Mouse (Mus musculus): Measurements from ENCODE around the gene 4930467E23Rik. TPM values are rescaled to one million over a fixed set of nuclear protein-coding genes. Genes with fewer than 3 reads are reported as not detected.
"Not testable (repeated sequence)": the region's sequence is repeated elsewhere in the genome, so short reads cannot be mapped to it uniquely, and the experiment has no call there.

Gene 4930467E23Rik
- polyA plus RNA-seq, 1 experiment from 2014 or later = not detected

- not testable (repeated sequence) for H3K27me3 ChIP-seq; H3K4me2 ChIP-seq; H3K27ac ChIP-seq; H3K36me3 ChIP-seq; H3K4me1 ChIP-seq; H3K4me3 ChIP-seq; H3K9ac ChIP-seq; ATAC-seq (ENCODE audit: insufficient number of reproducible peaks, low FRiP score, low TSS enrichment, low read depth); H3K9me3 ChIP-seq
Observed at GRCm38 (mm10) chr8:19776311-19776710, 46.9 kb downstream of the 4930467E23Rik start.

DNA sequence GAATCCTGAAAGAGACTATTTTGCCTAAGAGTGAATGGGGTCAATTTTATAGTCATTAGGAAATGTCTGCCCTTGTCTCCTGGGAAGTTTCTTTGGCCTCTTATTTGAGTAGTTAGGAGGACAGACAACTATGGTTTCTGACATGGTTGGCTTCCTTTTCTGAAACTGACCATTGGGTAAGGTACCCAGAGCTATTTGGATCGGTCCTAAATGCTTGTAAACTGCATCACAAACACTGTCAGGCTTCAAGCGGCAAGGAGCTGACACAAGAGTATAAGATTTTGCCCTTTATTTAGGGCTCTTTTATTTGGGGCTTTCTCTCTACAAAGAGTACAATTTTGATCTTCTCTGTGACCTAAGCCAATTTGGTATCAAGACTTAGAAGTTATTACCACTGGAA is 48.1 kb downstream of the 4930467E23Rik start:
- not testable (repeated sequence) for H3K4me3 ChIP-seq; ATAC-seq (ENCODE audit: insufficient number of reproducible peaks, low FRiP score, low TSS enrichment, low read depth); H3K27ac ChIP-seq; H3K4me2 ChIP-seq; H3K9ac ChIP-seq; H3K27me3 ChIP-seq; H3K9me3 ChIP-seq; H3K4me1 ChIP-seq; H3K36me3 ChIP-seq
- 45% methylated on average over 2 of the region's 2 CpGs for WGBS

- H3K4me1 ChIP-seq; H3K27me3 ChIP-seq; H3K4me3 ChIP-seq; H3K27ac ChIP-seq; H3K36me3 ChIP-seq; H3K9me3 ChIP-seq; ATAC-seq (ENCODE audit: insufficient number of reproducible peaks, low FRiP score, low TSS enrichment, low read depth); H3K4me2 ChIP-seq; H3K9ac ChIP-seq: not testable (repeated sequence)
- WGBS = 50% methylated on average over 1 of the region's 1 CpGs
Observed at GRCm38 (mm10) chr8:19778126-19778525, 48.8 kb downstream of the 4930467E23Rik start.

- not testable (repeated sequence) for H3K27ac ChIP-seq; H3K4me3 ChIP-seq; H3K9ac ChIP-seq; H3K4me1 ChIP-seq; H3K36me3 ChIP-seq; H3K4me2 ChIP-seq; ATAC-seq (ENCODE audit: insufficient number of reproducible peaks, low FRiP score, low TSS enrichment, low read depth); H3K9me3 ChIP-seq; H3K27me3 ChIP-seq
- 90% methylated on average over 8 of the region's 8 CpGs for WGBS
Observed at GRCm38 (mm10) chr8:19778891-19779290, 49.5 kb downstream of the 4930467E23Rik start.

- H3K4me2 ChIP-seq; H3K9me3 ChIP-seq; H3K27me3 ChIP-seq; H3K27ac ChIP-seq; H3K4me3 ChIP-seq; ATAC-seq (ENCODE audit: insufficient number of reproducible peaks, low FRiP score, low TSS enrichment, low read depth); H3K4me1 ChIP-seq; H3K36me3 ChIP-seq; H3K9ac ChIP-seq: not testable (repeated sequence)
- WGBS = 91% methylated on average over 4 of the region's 4 CpGs
Observed at GRCm38 (mm10) chr8:19780212-19780611, 50.8 kb downstream of the 4930467E23Rik start.

DNA sequence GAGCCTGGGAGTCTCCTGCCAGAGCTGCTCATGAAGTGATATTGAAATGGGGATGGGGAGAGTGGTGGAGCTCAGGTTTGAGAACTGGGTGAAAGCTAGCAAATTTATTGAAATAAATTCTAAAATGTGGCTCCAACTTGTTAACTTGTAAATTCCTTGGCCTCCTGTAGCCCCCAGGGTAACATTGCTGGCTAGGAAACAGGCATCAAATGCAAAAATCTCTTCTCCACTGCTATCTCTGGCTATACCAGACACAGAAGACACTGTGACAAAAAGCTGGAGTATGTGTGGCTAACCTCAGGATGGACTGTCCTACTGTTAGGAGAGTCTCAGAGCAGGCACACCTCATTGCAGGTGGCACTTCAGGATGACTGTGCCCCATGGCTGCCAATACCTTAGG is 51.3 kb downstream of the 4930467E23Rik start:
- H3K27me3 ChIP-seq; H3K4me3 ChIP-seq; ATAC-seq (ENCODE audit: insufficient number of reproducible peaks, low FRiP score, low TSS enrichment, low read depth); H3K9ac ChIP-seq; H3K4me1 ChIP-seq; H3K9me3 ChIP-seq; H3K4me2 ChIP-seq; H3K36me3 ChIP-seq; H3K27ac ChIP-seq: not testable (repeated sequence)

- not testable (repeated sequence) for H3K9ac ChIP-seq; H3K4me2 ChIP-seq; H3K36me3 ChIP-seq; H3K4me3 ChIP-seq; H3K4me1 ChIP-seq; H3K27ac ChIP-seq; ATAC-seq (ENCODE audit: insufficient number of reproducible peaks, low FRiP score, low TSS enrichment, low read depth); H3K9me3 ChIP-seq; H3K27me3 ChIP-seq
- 85% methylated on average over 5 of the region's 5 CpGs for WGBS
Observed at GRCm38 (mm10) chr8:19781328-19782114, 52.1 kb downstream of the 4930467E23Rik start.

- not testable (repeated sequence) for H3K36me3 ChIP-seq; ATAC-seq (ENCODE audit: insufficient number of reproducible peaks, low FRiP score, low TSS enrichment, low read depth); H3K4me2 ChIP-seq; H3K4me1 ChIP-seq; H3K4me3 ChIP-seq; H3K27ac ChIP-seq; H3K9ac ChIP-seq; H3K27me3 ChIP-seq; H3K9me3 ChIP-seq
- WGBS = 79% methylated on average over 3 of the region's 3 CpGs
Observed at GRCm38 (mm10) chr8:19782736-19783135, 53.4 kb downstream of the 4930467E23Rik start.

DNA sequence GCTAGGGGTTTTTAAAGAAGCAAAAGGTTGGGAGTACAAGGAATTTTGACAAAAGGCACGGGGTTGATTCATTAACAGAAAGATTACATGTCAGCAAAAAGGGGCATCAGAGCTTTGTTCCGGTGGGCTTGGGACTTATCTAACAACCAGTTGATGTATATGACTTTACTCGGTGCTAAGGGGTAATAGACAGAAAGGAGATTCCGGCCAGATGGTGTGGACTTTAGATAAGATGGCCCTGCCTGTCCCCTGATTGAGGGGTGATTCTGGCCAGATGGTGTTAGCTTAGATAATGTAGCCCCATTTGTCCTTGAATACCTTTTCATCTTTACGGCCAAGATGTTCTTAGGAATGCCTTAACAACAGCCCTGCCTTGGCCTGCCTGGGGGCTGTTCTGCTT is 54.5 kb downstream of the 4930467E23Rik start:
- H3K27me3 ChIP-seq; ATAC-seq (ENCODE audit: insufficient number of reproducible peaks, low FRiP score, low TSS enrichment, low read depth); H3K4me2 ChIP-seq; H3K4me3 ChIP-seq; H3K36me3 ChIP-seq; H3K9me3 ChIP-seq; H3K4me1 ChIP-seq; H3K9ac ChIP-seq; H3K27ac ChIP-seq: not testable (repeated sequence)
- WGBS = 91% methylated on average over 2 of the region's 5 CpGs

DNA sequence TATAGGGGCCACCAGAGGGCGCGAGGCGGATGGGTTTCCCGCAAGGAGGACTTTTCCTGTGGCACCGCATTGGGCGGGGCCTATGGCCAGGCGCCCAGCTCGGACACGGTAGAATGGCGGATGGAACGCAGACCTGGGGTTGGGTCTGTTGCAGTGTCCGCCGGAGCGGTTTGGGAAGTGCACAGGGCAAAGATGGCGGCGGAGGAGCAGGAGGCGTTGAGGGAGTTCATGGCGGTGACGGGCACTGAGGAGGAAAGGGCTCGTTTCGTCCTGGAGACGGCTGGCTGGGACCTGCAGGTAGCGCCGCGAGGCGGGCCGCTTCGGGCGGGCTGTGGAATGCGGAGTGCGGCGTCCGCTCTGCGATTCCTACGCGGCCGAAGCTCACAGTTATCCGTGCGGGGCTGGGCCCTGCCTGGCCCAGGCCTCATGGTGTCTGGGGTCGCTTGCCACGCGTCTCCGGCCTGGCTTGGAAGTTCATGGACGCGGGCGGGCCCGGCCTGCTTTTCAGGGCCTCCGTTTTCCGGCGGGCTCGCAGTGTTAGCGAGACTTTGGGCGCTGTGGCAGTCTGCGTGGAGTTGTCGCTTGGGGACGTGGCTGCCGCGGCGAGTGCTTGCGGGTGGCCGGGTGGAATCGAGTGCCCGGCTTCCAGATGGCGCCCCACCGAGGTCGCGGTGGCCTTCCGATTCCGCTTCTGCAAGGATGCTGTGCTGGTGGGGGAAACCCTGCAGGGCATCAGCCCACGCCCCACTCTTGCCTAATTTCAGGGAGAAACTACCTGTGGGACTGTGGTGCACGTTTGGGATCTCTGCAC is 55.4 kb downstream of the 4930467E23Rik start:
- H3K36me3 ChIP-seq, H3K4me1 ChIP-seq, H3K27me3 ChIP-seq, H3K9me3 ChIP-seq: not testable (repeated sequence)
- Histone ChIP-seq H3K9ac (peak overlapping the region; percentile 87), H3K27ac (peak overlapping the region; percentile 88), H3K4me2 (peak overlapping the region; percentile 42), H3K4me3 (peak overlapping the region; percentile 57)
- 16% methylated on average over 71 of the region's 71 CpGs for WGBS
- peak; percentile 100 for ATAC-seq (ENCODE audit: insufficient number of reproducible peaks, low FRiP score, low TSS enrichment, low read depth)

DNA sequence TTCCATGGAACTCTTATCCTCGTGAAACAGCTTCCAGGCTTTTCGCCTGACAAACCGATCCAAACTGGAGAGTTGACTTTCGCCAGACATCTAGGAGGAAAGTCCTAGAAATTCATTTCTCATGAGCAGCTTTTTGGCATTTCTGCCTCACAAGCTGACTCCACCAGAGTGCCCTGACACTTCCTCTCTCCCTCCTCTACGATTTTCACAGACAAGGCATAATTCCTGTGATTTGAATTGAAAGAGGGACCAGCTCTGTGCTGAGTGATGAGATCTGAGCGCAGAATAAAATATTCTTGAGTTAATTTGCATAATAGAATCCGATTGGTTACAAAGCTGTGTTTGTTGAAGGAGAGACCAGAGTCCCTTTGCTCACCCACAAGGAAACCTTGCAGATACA is 63.3 kb downstream of the 4930467E23Rik start:
- not testable (repeated sequence) for ATAC-seq (ENCODE audit: insufficient number of reproducible peaks, low FRiP score, low TSS enrichment, low read depth); H3K27ac ChIP-seq; H3K9me3 ChIP-seq; H3K4me2 ChIP-seq; H3K4me1 ChIP-seq; H3K9ac ChIP-seq; H3K27me3 ChIP-seq; H3K36me3 ChIP-seq; H3K4me3 ChIP-seq
- WGBS = 73% methylated on average over 7 of the region's 7 CpGs
